Mouse (Mus musculus) myocyte (in vitro differentiated cells): ENCODE results near the gene Asb18. TPM values are rescaled to one million over a fixed set of nuclear protein-coding genes. Genes with fewer than 3 reads are reported as not detected.

ENCODE experiments used
- H3K27me3 ChIP-seq: one replicate; pipeline ENCODE4 v1.6.1; 2011; ENCODE audit not compliant: control insufficient read depth, insufficient read depth, insufficient read length
- H3K36me3 ChIP-seq: one replicate; pipeline ENCODE4 v1.6.1; 2011; ENCODE audit not compliant: control insufficient read depth, insufficient read depth
- H3K4me2 ChIP-seq: one replicate; pipeline ENCODE4 v1.6.1; 2011; ENCODE audit warnings: low read depth, control low read depth
- H3K4me3 ChIP-seq: one replicate; pipeline ENCODE4 v1.5.1; 2011; ENCODE audit warnings: mild to moderate bottlenecking, control low read depth, moderate library complexity
- H3K79me2 ChIP-seq: one replicate; pipeline ENCODE4 v1.6.1; 2011; ENCODE audit not compliant: control insufficient read depth, insufficient read depth
- H3ac ChIP-seq: one replicate; pipeline ENCODE4 v1.6.1; 2011; ENCODE audit not compliant: control insufficient read depth, insufficient read length
- CEBPB ChIP-seq: IDR thresholded peaks from 2 replicates; pipeline ENCODE4 v1.6.1; 2011; ENCODE audit warnings: mild to moderate bottlenecking, moderate library complexity; ENCODE audit not compliant: poor library complexity, insufficient read depth, severe bottlenecking
- E2F4 ChIP-seq: IDR thresholded peaks from one replicate; pipeline ENCODE4 v1.6.1; 2011; ENCODE audit warnings: mild to moderate bottlenecking, control low read depth, moderate library complexity; ENCODE audit not compliant: insufficient read depth
- MAX ChIP-seq: IDR thresholded peaks from one replicate; pipeline ENCODE4 v1.6.1; 2011; ENCODE audit warnings: low read depth, mild to moderate bottlenecking, control low read depth
- MYOD1 ChIP-seq, 3 experiments: IDR thresholded peaks; one replicate each; pipeline ENCODE4 v1.6.1; 2011; ENCODE audit warnings: control low read depth in 2 of 3, low read depth in 2 of 3, mild to moderate bottlenecking in 2 of 3, moderate library complexity in 1 of 3; ENCODE audit not compliant: insufficient read length in 2 of 3, control insufficient read depth in 1 of 3
- MYOG ChIP-seq, 3 experiments: IDR thresholded peaks; one replicate each; pipeline ENCODE4 v1.6.1; 2011; ENCODE audit warnings: control low read depth in 2 of 3, low read depth in 2 of 3, mild to moderate bottlenecking in 2 of 3; ENCODE audit not compliant: insufficient read length in 2 of 3, control insufficient read depth in 1 of 3, insufficient read depth in 1 of 3
- POLR2A ChIP-seq: IDR thresholded peaks from one replicate; pipeline ENCODE4 v1.6.1; 2011; ENCODE audit warnings: low read depth, mild to moderate bottlenecking, control low read depth, moderate library complexity; ENCODE audit not compliant: insufficient read length
- POLR2AphosphoS2 ChIP-seq: IDR thresholded peaks from one replicate; pipeline ENCODE4 v1.6.1; 2011; ENCODE audit warnings: low read depth, control low read depth; ENCODE audit not compliant: insufficient read length
- REST ChIP-seq: IDR thresholded peaks from one replicate; pipeline ENCODE4 v1.6.1; 2011; ENCODE audit warnings: mild to moderate bottlenecking, control low read depth, moderate library complexity; ENCODE audit not compliant: insufficient read depth, insufficient read length
- SRF ChIP-seq: IDR thresholded peaks from one replicate; pipeline ENCODE4 v1.6.1; 2011; ENCODE audit warnings: low read depth; ENCODE audit not compliant: control insufficient read depth, insufficient read length
- TCF12 ChIP-seq: IDR thresholded peaks from one replicate; pipeline ENCODE4 v1.6.1; 2011; ENCODE audit warnings: mild to moderate bottlenecking, control low read depth; ENCODE audit not compliant: poor library complexity, insufficient read depth, severe bottlenecking
- TCF3 ChIP-seq: IDR thresholded peaks from one replicate; pipeline ENCODE4 v1.6.1; 2011; ENCODE audit warnings: low read depth, control low read depth; ENCODE audit not compliant: insufficient read length
- USF1 ChIP-seq: IDR thresholded peaks from one replicate; pipeline ENCODE4 v1.6.1; 2011; ENCODE audit warnings: low read depth, mild to moderate bottlenecking, control low read depth, moderate library complexity
- polyA plus RNA-seq: library from polyadenylated mRNA; unstranded; fragments of >200 nt; fragmentation: generic; extraction: Trizol; gene quantifications from one replicate; pipeline ENCODE4 v1.2.1, GENCODE M21; 2012; ENCODE audit warnings: missing spikeins

Gene Asb18
- polyA plus RNA-seq, 1 experiment = 0.01 TPM

DNA sequence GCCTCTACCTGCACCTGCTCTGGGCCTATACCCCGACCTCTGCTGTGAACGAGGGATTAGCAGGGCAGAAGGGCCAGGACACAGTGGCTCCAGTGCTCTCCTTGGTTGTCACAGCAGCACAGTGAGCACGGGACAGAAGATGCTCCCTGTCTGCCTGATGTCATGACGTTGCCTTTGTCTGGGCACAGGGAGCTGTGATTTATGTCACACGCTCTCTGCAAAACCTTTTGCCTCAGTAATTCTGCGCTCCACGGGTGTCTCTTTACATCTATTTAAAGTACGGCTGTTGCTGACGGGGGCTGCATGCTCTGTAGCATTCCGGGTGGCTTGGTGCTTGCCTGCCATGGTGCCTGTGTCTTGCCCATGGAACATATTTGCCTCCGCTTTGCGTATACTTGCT lies 50.0 kb downstream of the Asb18 start:
- peaks cover 41% of the 10 kb centered on the region for H3K27me3 ChIP-seq
- H3K79me2 ChIP-seq = no peaks in the 10 kb centered on the region
- no peak overlapping the region for H3ac ChIP-seq
- no peak overlapping the region for H3K4me3 ChIP-seq
- TF ChIP-seq MYOG (IDR thresholded peaks at IDR 0.05; ENCODE audit: control insufficient read depth in 1 of 3, insufficient read depth in 1 of 3, insufficient read length in 2 of 3, low read depth in 2 of 3) = no peak
- no peak for TF ChIP-seq MAX
- TF ChIP-seq POLR2A = no peak
- TF ChIP-seq USF1 = no peak
- H3K4me2 ChIP-seq = no peak overlapping the region
- no peaks in the 10 kb centered on the region for H3K36me3 ChIP-seq

DNA sequence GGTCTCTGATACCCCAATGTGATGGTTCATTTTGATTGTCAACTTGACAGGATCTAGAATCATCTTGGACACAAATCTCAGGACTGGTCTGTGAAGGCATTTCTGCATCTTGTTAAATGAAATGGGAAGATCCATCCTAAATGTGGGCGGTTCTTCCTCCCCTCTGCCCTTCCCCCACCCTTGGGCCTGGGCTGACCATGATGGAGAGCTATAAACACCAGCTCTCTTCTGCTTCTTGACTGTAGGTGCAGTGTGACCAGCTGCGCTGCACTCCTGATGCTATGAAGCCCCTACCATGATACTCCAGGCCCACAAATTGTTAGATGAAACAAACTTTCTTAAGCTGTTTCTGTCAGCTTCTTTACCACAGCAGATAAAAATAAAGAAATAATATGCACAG lies 51.2 kb downstream of the Asb18 start:
- H3K36me3 ChIP-seq = no peaks in the 10 kb centered on the region
- H3ac ChIP-seq = no peak overlapping the region
- TF ChIP-seq MYOD1 (IDR thresholded peaks at IDR 0.05; ENCODE audit: control insufficient read depth in 1 of 3, insufficient read length in 2 of 3, low read depth in 2 of 3) (no peak), POLR2AphosphoS2 (no peak), SRF (no peak), TCF3 (no peak), USF1 (no peak), REST (no peak), CEBPB (no peak), MYOG (IDR thresholded peaks at IDR 0.05; ENCODE audit: control insufficient read depth in 1 of 3, insufficient read depth in 1 of 3, insufficient read length in 2 of 3, low read depth in 2 of 3) (no peak)
- no peak overlapping the region for H3K4me2 ChIP-seq
- no peak overlapping the region for H3K4me3 ChIP-seq
- peaks cover 30% of the 10 kb centered on the region for H3K27me3 ChIP-seq
- no peaks in the 10 kb centered on the region for H3K79me2 ChIP-seq

DNA sequence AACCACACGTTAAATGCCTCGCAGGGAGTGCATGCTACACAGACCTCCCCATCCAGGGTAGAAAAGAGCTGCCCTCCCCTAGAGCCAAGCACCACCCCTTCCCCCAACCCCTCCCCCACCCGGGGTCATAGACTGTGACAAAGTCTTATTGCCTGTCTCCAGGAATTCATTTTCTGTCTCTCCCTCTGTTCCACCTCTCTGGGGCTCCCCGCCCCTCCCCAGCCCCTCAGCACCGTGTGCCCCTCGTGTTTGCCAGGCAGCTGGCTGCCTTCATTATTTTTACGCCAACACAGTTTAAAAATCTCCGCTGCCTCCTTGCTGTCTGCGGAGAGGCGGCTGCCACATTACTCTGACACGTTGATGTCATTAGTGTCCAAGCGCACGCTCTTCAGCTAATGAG lies 52.4 kb downstream of the Asb18 start:
- H3K4me3 ChIP-seq = no peak overlapping the region
- H3K79me2 ChIP-seq = no peaks in the 10 kb centered on the region
- H3K36me3 ChIP-seq = no peaks in the 10 kb centered on the region
- H3K27me3 ChIP-seq = peaks cover 30% of the 10 kb centered on the region
- H3K4me2 ChIP-seq = no peak overlapping the region
- no peak for TF ChIP-seq MYOG (IDR thresholded peaks at IDR 0.05; ENCODE audit: control insufficient read depth in 1 of 3, insufficient read depth in 1 of 3, insufficient read length in 2 of 3, low read depth in 2 of 3)
- no peak for TF ChIP-seq POLR2AphosphoS2
- no peak for TF ChIP-seq CEBPB
- no peak overlapping the region for H3ac ChIP-seq

DNA sequence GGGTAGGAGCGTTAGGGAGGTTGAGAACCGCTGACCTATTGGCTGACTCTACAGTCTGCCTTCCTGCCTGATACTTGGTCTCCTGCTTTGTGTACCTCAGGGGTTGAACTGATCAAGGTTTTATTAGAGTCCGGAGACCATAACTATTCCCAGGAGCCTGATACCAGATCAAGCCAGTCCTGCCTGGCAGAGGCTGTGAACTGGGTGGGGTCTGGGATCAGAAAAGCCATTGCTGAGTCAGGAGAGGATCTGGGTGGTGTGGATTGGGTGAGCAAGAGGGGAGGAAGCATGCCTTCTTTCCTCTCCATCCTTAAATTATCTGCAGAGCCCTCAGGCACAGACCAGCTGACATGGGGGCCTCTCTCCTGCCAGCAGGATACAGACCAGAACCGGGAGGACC lies 55.1 kb downstream of the Asb18 start:
- Histone ChIP-seq H3K4me2 (no peak overlapping the region), H3K36me3 (no peaks in the 10 kb centered on the region), H3ac (no peak overlapping the region), H3K79me2 (no peaks in the 10 kb centered on the region), H3K4me3 (no peak overlapping the region), H3K27me3 (peaks cover 33% of the 10 kb centered on the region)
- no peak for TF ChIP-seq MAX
- TF ChIP-seq E2F4 = no peak
- TF ChIP-seq TCF12 = no peak
- no peak for TF ChIP-seq POLR2A
- TF ChIP-seq CEBPB = no peak
- no peak for TF ChIP-seq USF1
- TF ChIP-seq REST = no peak
- TF ChIP-seq POLR2AphosphoS2 = no peak
- TF ChIP-seq MYOD1 (IDR thresholded peaks at IDR 0.05; ENCODE audit: control insufficient read depth in 1 of 3, insufficient read length in 2 of 3, low read depth in 2 of 3) = no peak
- no peak for TF ChIP-seq SRF
- no peak for TF ChIP-seq TCF3

DNA sequence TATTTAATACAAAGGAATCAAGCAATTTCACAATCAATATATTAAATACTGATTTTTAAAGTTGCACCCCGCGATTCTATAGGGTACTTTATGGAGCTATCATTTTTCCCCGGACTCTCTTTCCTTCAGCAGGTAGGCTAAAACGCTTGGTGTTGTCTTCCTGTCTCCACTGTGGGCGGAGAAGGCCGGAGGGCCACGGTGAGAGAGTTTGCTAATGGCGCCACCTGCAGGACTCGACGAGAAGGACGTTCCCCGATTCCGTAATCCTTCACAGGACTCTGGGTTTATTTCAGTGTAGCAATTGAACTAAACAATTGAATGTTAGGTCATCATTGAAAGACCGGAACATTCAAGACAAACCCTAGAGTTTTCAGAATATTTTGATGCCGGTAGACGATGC lies 71.3 kb downstream of the Asb18 start:
- H3K27me3 ChIP-seq = peaks cover 30% of the 10 kb centered on the region

More for the DNA sequence above, 71.3 kb downstream of the Asb18 start:
- Histone ChIP-seq H3ac (no peak overlapping the region), H3K4me3 (no peak overlapping the region), H3K4me2 (peak overlapping the region; percentile 39), H3K79me2 (no peaks in the 10 kb centered on the region), H3K36me3 (no peaks in the 10 kb centered on the region)
- TF ChIP-seq POLR2A (no peak), USF1 (no peak), CEBPB (no peak), TCF3 (no peak), POLR2AphosphoS2 (no peak), MYOG (IDR thresholded peaks at IDR 0.05; ENCODE audit: control insufficient read depth in 1 of 3, insufficient read depth in 1 of 3, insufficient read length in 2 of 3, low read depth in 2 of 3) (no peak), E2F4 (no peak), TCF12 (no peak), MAX (no peak), MYOD1 (IDR thresholded peaks at IDR 0.05; ENCODE audit: control insufficient read depth in 1 of 3, insufficient read length in 2 of 3, low read depth in 2 of 3) (no peak), REST (no peak), SRF (no peak)
